Mouse (Mus musculus) ES-E14 (cell line): ENCODE measurements around the gene Olfr373. TPM values are rescaled to one million over a fixed set of nuclear protein-coding genes. Genes with fewer than 3 reads are reported as not detected.
"Not testable (repeated sequence)": the region's sequence is repeated elsewhere in the genome, so short reads cannot be mapped to it uniquely, and the experiment has no call there.

Source experiments
- DNase-seq: peaks from one replicate; pipeline ENCODE4 v3.0.0-alpha.2; 2013; ENCODE audit warnings: low read depth, low spot score
- H3K27ac ChIP-seq: 2 replicates; pipeline ENCODE4 v1.5.1; 2012; ENCODE audit warnings: low read depth, mild to moderate bottlenecking, low read length, moderate library complexity, mixed read lengths; ENCODE audit not compliant: poor library complexity, insufficient read depth, severe bottlenecking
- H3K36me3 ChIP-seq: 2 replicates; pipeline ENCODE4 v1.6.1; 2012; ENCODE audit warnings: mild to moderate bottlenecking, low read length, moderate library complexity, mixed read lengths; ENCODE audit not compliant: control insufficient read depth, poor library complexity, insufficient read depth, severe bottlenecking
- H3K4me1 ChIP-seq, 2 experiments: fragments of 150-350 bp in 1 of 2; sonication (generic) in 1 of 2; 2 replicates each; pipeline ENCODE4 v1.6.1; 2012; ENCODE audit warnings: low read length in 2 of 2, mild to moderate bottlenecking in 1 of 2, mixed read lengths in 1 of 2; ENCODE audit not compliant: control insufficient read depth in 2 of 2, insufficient read depth in 2 of 2, poor library complexity in 1 of 2
- H3K4me3 ChIP-seq, 2 experiments: fragments of 150-350 bp in 1 of 2; sonication (generic) in 1 of 2; 2 replicates each; pipeline ENCODE4 v1.5.1; 2012; ENCODE audit warnings: low read length in 2 of 2, low read depth in 1 of 2, mild to moderate bottlenecking in 1 of 2, mixed read lengths in 1 of 2; ENCODE audit not compliant: insufficient read depth in 1 of 2, poor library complexity in 1 of 2, severe bottlenecking in 1 of 2
- H3K9ac ChIP-seq: 2 replicates; pipeline ENCODE4 v1.6.1; 2012; ENCODE audit warnings: low read depth, mild to moderate bottlenecking, low read length, mixed read lengths; ENCODE audit not compliant: poor library complexity, insufficient read depth, severe bottlenecking
- H3K9me3 ChIP-seq: fragments of 150-350 bp; sonication (generic); 2 replicates; pipeline ENCODE4 v1.6.1; 2012; ENCODE audit warnings: low read depth, mild to moderate bottlenecking, low read length; ENCODE audit not compliant: control insufficient read depth, insufficient read depth
- CHD2 ChIP-seq: IDR thresholded peaks from 2 replicates; pipeline ENCODE4 v1.6.1; 2014; ENCODE audit warnings: mild to moderate bottlenecking, low read depth, low read length, inconsistent platforms
- HCFC1 ChIP-seq: IDR thresholded peaks from 2 replicates; pipeline ENCODE4 v1.6.1; 2012; ENCODE audit warnings: low read length, inconsistent platforms, borderline replicate concordance; ENCODE audit not compliant: insufficient read depth
- MAFK ChIP-seq: IDR thresholded peaks from 2 replicates; pipeline ENCODE4 v1.6.1; 2014; ENCODE audit warnings: mild to moderate bottlenecking, low read depth, low read length, inconsistent platforms; ENCODE audit not compliant: insufficient read depth
- ZC3H11A ChIP-seq: IDR thresholded peaks from 2 replicates; pipeline ENCODE4 v1.6.1; 2012; ENCODE audit warnings: low read depth, mild to moderate bottlenecking, inconsistent platforms, low read length, borderline replicate concordance
- ZNF384 ChIP-seq: IDR thresholded peaks from 2 replicates; pipeline ENCODE4 v1.6.1; 2012; ENCODE audit warnings: low read depth, low read length, inconsistent platforms
- in situ Hi-C, 2 experiments: fragments of 600-800 bp; cut with MboI; formaldehyde crosslinking; loops; one replicate each; pipeline ENCODE4 v1.15.1; 2025; ENCODE audit warnings: low sequenced_read_pairs in 2 of 2, inconsistent platforms in 1 of 2; ENCODE audit not compliant: unreplicated experiment in 2 of 2
- total RNA-seq: library from RNA; depleted of rRNA; stranded (reverse); fragments of 300-350 nt; gene quantifications from 2 replicates; pipeline ENCODE4 v1.2.3, GENCODE M21; 2012

Gene Olfr373
- total RNA-seq, 1 experiment = 0.13 TPM

GRCm38 (mm10) chr8:72084744-72085143 lies 1.8 kb downstream of the Olfr373 start:
- no peak for DNase-seq
- no peaks in the 10 kb centered on the region for H3K36me3 ChIP-seq
- TF ChIP-seq MAFK (no peak), ZNF384 (no peak), ZC3H11A (no peak), CHD2 (no peak), HCFC1 (no peak)
- H3K9ac ChIP-seq = no peak overlapping the region
- no peak overlapping the region for H3K4me3 ChIP-seq
- H3K4me1 ChIP-seq = no peaks in the 10 kb centered on the region
- in situ Hi-C loops = no loop called here
- no peak overlapping the region for H3K27ac ChIP-seq
- H3K9me3 ChIP-seq = no peaks in the 10 kb centered on the region

GRCm38 (mm10) chr8:72087611-72088010 lies 4.6 kb downstream of the Olfr373 start:
- H3K9me3 ChIP-seq, in situ Hi-C loops, H3K27ac ChIP-seq, H3K4me1 ChIP-seq, H3K36me3 ChIP-seq, H3K9ac ChIP-seq, H3K4me3 ChIP-seq: not testable (repeated sequence)
- TF ChIP-seq ZC3H11A = peak; percentile 49; the same call in 1 of the 2 replicates
- DNase-seq = peak; percentile 13

GRCm38 (mm10) chr8:72096721-72097120 lies 13.7 kb downstream of the Olfr373 start:
- H3K4me3 ChIP-seq, H3K4me1 ChIP-seq, in situ Hi-C loops, H3K36me3 ChIP-seq, H3K27ac ChIP-seq, H3K9me3 ChIP-seq, DNase-seq, H3K9ac ChIP-seq: not testable (repeated sequence)

- H3K4me3 ChIP-seq, H3K9ac ChIP-seq, H3K4me1 ChIP-seq, H3K27ac ChIP-seq, H3K9me3 ChIP-seq, H3K36me3 ChIP-seq, in situ Hi-C loops: not testable (repeated sequence)
- peak; percentile 53 for DNase-seq
These were observed 16.6 kb downstream of the Olfr373 start for GRCm38 (mm10) chr8:72099377-72100103.

GRCm38 (mm10) chr8:72105165-72105564 lies 22.2 kb downstream of the Olfr373 start:
- Histone ChIP-seq H3K36me3 (no peaks in the 10 kb centered on the region), H3K4me3 (no peak overlapping the region), H3K9ac (no peak overlapping the region), H3K27ac (no peak overlapping the region), H3K4me1 (no peaks in the 10 kb centered on the region), H3K9me3 (no peaks in the 10 kb centered on the region)
- TF ChIP-seq ZC3H11A = no peak
- TF ChIP-seq CHD2 = no peak
- no peak for TF ChIP-seq MAFK
- TF ChIP-seq ZNF384 = no peak
- no peak for TF ChIP-seq HCFC1
- in situ Hi-C loops = no loop called here
- no peak for DNase-seq
